Mouse (Mus musculus) hematopoietic stem cell, adult 5-6 weeks (primary cell): ENCODE data around the gene Sec16b. TPM values are rescaled to one million over a fixed set of nuclear protein-coding genes. Genes with fewer than 3 reads are reported as not detected.

ENCODE experiments used
- ATAC-seq, 2 experiments: fragments of 125-278 bp in 1 of 2; replicated peaks in 1 of 2; 2 replicates each; pipeline ENCODE4 v1.8.0; 2016 to 2017; ENCODE audit warnings: inconsistent platforms in 2 of 2, mild to moderate bottlenecking in 2 of 2, moderate number of reproducible peaks in 2 of 2, low read depth in 1 of 2, moderate TSS enrichment in 1 of 2; ENCODE audit not compliant: low FRiP score in 2 of 2, poor library complexity in 2 of 2, severe bottlenecking in 2 of 2, insufficient read depth in 1 of 2, low TSS enrichment in 1 of 2
- total RNA-seq: library from RNA; stranded (forward); fragments of 172-1452, 232-1000 nt; gene quantifications from 2 replicates; pipeline ENCODE4 v1.2.3, GENCODE M21; 2017

Sec16b gene
- total RNA-seq, 1 experiment from 2014 or later, result 1.0 TPM

DNA sequence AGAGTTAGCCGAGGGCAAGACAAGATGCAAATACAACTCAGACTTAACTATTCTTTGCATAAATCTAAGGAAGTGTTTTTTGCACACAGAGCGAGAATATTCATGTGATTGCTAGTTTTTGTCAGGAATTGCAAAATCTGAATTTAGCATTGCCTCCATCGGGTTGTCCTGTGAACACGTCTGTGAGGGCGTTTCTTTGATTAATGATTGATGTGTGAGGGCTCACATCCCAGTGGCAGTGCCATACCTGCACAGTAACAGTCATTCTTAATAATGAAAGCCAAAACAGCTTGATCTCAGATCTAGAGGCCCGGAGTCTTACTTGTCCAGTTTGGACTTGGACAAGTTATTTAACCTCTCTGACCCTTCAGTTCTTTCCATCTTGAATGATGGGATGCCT is 3.5 kb upstream of the Sec16b start:
- ATAC-seq, result no peak

DNA sequence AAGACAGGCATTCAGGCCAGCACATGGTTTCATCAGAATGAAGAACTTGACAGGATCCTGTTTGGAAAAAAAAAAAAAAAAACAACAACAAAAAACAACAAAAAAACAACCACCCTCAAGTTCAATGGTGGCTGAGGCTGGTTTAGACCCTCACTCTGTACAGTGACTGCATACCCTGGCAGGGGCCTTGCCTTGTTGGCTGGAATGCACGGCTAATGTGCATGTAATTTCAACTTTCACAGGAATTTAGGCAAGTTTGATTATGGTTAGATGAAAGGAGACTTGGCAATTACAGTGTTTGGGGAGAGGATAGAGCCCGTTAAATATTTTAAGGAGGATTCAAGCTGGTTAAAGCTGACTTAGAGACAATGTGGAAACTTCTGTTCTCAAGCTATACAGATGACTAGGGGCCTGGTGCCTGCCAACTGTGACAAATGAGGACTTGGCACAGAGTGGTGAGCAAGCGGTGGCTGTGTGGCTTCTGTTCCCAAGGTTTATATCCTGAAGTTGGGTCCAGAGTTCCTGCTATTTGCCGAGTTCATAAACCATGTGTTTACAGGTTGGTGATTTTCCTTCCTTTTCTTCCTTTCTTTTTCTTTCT is 567 bp downstream of the Sec16b start:
- ATAC-seq, result no peak

DNA sequence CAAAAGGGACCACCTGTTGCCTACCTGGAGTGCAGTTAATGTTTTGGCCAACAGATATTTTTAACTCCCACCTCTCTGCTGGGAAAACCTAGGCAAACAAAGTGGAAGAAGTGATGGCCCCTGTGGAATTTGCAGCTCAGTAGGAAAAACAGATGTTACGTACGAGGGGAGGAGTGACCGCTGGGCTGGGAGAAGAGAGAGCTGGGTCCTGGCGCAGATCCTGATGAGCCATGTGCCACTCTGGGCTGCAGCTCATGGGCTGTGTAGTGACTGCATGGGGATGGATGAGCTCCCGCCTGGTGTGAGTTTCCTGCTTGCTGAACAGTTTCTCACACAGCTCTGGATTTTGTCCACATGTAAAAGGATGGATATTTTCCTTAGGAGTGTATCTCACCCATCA is 1.3 kb downstream of the Sec16b start:
- ATAC-seq, result no peak

DNA sequence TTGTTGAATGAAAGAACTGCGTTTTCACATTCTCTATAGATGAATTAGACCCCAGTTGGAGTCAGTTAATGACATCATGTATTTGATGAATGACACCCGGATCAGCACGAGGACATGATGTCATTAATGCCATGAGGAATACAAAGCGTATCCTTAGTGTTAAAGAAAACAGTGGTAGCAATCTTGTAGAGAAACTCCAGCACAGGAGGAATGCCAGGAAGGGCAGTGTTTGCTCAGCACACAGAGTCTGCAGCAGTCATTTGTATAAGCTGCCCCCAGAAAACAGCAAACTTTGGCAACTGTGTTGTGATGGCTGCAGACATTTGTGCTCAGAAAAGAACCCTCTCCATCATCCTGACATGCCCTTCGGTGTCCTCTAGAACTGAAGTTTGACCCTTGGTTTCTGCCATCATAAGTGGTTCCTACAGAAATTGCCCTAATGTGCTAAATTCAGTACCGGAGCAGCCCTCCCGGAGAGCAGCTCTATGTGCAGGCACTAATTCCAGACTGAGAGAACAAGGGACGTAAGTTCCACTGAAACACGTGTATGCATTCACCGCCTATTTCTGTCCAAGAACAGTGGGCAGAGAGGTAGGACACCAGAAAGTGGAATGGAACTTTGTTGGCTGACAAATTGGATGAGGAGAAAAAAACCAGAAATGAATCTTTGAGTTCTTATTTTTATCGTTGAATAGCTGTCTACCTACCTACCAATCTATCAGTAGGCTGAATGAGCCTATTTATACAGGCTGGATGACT is 6.3 kb downstream of the Sec16b start:
- no peak for ATAC-seq

DNA sequence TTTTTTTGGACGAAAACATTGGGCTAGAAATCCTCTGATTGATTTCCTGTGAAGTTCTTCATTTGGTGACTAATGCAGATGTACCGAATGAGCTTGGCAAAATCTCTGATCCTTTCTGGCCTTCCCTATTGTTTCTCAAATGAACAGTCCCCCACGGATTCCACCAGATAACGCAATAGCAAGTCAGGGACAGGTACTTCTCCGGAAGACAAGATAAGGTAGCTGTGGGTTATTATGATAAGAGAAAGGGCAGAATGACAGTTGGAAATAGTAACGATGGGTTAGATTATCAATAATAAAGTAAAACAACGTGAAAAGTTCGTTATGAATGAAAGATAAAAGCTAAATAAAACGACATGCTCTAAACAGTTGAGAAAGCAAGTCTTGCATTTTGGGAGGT is 7.0 kb downstream of the Sec16b start:
- no peak for ATAC-seq

DNA sequence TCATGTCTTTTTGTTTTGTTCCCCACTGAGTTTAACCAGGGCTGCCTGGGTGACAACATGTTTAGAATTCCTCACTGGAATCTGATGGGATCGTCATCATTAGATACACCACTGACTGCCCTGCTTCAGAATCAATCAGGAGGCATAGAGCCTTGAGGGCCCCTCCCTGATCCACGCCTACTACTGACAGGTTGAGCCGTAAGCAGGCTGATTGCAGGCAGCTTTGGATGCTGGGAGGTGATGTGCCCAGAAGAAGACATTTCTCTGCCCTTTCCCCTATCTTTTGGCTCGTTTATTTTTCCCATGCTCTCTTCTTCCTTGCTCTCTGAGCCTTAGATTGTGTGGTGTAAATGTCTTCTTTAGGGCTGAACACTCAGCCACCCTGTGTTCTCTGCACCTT is 7.8 kb downstream of the Sec16b start:
- ATAC-seq, result no peak

DNA sequence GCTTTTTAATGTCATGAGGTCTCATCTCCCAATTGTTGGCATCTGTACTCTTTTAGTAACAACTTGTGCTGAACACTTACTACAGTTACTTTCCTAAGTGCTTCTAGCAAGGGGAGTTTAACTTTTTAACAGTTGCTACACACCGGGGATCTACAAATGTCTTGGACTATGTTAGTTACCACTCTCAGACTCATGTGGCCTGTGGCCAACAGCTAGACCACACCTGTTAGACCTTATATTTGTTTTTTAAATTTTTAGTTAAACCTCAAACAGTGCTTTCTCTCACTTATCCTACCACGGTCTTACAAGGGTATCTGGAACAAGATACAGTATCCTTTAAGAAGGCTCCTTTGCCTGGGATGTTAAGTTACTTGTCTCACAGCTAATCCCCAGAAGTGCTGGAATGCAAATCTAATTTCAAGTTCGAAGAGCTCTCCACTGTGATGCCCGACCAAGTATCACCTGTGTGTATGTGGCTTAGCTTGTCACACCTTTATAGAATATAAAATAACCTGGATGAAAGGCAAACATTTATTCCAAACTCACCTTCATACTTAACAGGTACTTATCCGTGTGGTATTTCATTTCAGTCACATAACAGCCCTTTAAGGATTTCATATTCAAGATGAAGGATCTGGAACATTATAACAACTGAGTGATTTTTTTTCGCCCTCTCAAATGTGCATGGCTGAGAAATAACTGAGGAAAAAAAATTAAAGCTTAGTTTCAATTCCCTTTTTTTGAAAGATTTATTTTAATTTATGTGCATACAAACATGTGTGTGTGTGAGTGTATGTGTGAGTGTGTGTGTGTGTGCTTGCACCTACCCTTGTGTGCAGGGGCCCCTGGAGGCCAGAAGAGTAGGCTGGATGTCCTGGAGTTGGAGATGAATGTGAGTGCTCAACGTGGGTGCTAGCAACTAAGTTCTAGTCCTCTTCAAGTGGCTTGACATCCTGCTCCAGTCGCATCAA is 10.6 kb downstream of the Sec16b start:
- ATAC-seq, result peak; percentile 36 to 57; a peak in 1 of 4 replicates

DNA sequence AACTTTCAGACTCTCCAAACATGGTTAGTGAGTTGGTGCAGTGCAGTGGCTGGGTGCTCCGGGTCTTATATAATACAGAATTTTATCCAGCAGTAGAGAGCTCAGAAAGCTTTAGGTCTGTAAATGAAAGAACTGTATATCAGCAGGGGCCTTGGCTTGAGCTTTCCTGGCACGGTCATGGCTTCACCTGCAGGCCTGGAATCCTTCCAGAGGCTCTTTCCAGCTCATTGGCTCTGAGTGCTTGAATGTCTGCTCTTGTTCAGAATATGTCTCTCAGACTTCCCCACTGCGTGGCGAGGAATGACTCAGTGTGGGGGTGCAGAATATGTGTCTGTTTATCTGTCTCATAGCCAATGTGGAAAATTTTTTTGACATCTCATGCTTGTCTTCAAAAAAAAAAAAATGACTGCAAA is 11.6 kb downstream of the Sec16b start:
- peak; percentile 68 to 75; a peak in 3 of 4 replicates for ATAC-seq

DNA sequence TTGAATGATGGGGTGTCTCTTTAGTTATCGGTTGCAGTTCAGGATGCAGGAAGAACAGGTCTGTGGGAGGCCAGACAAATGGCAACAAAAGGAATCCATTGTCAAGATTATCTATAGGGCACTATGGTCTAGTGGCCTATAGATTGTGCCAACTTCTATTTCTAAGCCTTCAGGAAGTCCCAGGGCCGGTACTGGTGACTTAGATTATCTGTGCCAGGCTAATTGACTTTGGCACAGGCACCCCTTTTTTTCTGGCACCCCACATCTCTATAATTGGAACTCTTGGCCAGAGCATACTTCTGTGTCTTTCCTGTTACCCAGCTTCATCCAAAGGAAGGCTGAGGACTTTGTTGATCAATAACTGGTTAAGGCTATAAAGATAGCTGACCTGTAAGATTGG is 12.9 kb downstream of the Sec16b start:
- ATAC-seq, result no peak

DNA sequence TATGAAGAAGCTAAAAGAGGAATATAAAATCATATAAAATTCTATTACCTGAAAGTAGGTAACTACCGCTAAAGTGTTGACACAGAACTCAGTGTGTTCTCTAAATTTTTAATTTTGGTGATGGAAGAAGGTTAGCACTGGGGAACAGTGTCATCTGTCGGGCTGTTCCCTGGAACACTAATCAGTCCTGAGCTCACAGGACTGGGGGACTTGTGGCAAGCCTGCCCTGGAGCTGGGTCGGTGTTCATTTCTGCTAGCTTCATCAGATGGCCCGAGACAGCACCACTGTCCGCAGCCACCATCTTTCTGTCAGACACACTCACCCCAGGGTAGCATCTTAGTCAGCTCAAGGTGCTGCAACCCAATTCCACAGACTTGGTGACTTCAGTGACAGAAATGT is 15.8 kb downstream of the Sec16b start:
- ATAC-seq, result no peak

DNA sequence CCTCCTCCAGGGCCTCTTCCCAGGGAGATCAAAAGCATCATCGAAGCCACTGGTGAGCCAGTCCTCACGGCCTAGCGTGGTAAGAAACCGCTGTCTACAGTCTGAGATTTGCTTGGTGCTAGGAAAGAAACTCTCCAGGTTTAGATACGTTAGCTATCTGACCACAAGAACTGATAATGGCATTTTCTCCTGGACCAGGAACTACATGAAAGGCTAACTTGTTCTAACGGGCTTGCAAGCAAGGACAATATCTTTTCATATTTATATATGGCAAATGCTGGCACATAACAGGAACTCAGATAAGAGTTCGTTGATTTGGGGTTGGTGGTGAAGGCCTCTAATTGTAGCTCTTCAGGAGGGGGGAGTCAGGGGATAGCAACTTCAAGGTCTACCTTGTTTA is 18.2 kb downstream of the Sec16b start:
- ATAC-seq, result no peak

DNA sequence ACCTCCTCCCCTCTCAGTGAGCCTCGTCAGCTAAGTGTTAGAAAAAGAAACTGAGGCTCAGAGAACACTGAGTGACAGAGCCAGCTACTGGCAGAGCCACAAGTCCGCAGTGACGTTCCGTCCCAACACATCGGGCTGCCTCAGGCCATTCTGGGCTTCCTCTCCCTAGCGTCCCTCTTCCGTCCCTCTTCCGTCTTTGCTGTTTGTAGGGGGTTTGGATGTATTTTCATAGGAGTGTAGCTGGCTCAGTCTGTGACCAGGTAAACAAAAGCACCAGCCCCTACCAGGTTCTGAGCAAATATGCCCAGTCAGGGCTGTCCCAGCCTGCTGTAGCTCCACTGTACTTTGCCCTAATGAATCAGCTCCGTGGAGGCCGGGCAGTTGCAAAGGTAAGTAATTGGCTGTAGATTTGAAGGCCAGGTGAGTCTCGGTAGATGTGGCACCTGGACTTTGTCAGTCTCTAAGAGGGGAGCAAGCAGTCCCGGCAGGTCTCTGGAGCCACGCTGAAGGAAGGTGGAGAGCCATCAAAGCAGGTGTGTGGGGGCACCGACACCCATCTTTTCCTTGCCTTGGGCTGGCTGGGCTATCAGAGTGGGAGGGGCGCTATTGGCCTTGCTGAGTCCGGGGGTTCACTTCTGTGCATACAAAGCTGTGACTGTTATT is 19.3 kb downstream of the Sec16b start:
- ATAC-seq, result no peak

DNA sequence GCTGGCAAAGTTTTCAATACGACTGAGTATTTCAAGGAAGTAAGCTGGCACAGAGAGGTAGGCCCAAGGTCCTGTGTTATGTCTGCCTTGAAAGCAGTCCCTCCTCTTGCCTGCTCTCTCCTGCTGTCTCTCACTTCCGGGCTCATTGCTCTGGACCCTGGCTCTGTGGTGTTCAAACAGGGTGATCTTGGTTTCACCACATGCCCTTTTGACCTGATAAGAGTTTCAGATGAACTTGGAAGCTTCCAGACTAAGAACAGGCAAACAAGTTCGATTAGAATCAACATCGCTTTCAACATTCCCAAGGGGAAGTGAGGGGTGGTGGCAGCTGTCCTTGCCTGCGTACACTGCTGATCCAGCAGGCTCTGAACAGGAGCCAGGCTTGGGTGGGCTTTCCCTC is 20.1 kb downstream of the Sec16b start:
- no peak for ATAC-seq

DNA sequence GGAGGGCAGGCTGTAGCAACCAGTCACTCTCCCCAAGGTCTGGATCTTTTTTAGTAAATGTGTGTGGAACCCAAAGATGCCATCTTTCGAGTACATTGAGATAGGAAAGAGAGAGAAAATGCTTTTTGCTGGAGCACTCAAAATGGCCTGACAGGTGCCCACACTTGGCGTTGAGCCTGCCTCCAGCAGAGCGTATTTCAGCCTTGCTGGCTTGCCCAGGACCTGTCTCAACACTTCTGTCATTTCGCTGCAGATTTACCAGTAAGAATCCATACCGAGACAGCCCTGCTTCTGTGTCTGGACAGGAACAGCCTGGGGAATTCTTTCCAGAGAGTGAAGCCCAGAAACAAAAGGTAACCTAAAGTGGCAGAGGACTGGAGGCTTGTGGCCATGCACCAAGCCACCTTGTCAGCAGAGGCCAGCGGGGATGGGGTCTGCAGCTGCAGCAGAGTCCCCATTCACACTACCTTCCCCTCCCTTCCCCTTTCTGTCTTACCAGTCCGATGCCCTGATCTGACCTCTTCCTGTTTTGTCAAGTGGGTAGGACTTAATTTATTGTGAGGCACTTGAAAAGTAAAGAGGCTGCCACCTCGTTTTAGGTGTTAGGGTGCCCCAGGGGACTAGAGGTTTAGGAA is 26.4 kb downstream of the Sec16b start:
- ATAC-seq, result peak; percentile 92 to 93

DNA sequence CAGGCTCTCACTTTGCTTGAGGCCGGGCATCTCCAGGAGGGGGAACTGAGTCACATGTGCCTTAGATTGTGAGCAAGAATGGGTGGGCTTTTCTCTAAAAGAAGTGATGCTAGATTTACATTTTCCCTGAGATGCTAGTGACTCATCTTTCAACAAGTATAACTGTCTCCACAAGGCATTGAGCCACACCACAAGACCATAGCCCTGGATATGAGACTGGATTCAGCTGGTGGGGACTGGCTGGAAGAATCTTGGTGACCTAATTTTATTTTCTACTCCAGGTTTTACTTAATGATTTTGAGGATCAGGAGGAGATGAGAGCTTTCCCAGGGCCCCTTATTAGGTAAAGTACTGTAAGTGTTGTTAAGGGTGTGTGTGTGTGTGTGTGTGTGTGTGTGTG is 29.0 kb downstream of the Sec16b start:
- no peak for ATAC-seq

DNA sequence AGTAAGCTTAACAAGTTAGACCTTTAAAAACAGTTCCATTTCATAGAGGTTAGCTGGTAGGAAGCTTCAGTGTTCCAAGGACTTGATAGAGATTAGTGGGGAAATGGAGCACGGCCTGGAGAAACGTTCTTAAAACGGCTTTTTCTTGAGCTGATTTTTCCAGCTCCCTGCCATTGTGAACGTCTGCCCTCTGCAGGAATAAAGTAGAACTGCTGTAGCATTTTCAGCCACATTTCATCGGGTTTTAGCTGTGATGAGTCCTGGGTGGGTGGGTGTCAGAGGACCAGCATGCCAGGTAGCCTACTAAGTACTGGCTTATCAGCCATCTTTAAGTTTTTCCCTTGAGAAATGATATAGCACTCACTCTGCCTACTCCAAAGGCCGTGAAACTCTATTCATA is 29.9 kb downstream of the Sec16b start:
- peak; percentile 44 to 54 for ATAC-seq

DNA sequence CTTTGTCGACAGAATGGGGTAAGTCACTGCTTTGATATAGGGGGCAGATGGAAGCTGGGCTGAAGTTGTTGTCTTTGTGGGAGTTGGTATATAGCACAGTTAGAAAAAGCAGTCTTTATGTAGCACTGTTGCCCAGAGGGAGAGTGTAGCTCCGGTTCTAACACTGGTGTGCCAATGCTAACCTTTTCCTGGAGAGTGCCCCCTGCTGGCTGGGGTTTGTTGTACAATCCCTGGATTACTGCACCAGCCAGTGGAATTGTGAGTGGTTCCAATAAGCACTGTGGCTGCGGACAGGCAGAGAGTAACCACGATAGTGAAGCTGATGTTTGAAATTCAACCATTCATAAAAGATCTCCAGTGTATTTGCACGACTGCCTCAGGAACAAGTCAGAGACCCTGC is 31.1 kb downstream of the Sec16b start:
- peak in 1 of 2 experiments; percentile 34; a peak in 2 of 4 replicates for ATAC-seq
